Mouse (Mus musculus): ENCODE measurements around the gene Rit1. TPM values are rescaled to one million over a fixed set of nuclear protein-coding genes. Genes with fewer than 3 reads are reported as not detected.

Rit1 gene
- polyA plus RNA-seq (2016; fragmentation: Nextera tagmentation; extraction: Ambion mirVana), result 32.9 and 33.4 TPM in 2 replicates

DNA sequence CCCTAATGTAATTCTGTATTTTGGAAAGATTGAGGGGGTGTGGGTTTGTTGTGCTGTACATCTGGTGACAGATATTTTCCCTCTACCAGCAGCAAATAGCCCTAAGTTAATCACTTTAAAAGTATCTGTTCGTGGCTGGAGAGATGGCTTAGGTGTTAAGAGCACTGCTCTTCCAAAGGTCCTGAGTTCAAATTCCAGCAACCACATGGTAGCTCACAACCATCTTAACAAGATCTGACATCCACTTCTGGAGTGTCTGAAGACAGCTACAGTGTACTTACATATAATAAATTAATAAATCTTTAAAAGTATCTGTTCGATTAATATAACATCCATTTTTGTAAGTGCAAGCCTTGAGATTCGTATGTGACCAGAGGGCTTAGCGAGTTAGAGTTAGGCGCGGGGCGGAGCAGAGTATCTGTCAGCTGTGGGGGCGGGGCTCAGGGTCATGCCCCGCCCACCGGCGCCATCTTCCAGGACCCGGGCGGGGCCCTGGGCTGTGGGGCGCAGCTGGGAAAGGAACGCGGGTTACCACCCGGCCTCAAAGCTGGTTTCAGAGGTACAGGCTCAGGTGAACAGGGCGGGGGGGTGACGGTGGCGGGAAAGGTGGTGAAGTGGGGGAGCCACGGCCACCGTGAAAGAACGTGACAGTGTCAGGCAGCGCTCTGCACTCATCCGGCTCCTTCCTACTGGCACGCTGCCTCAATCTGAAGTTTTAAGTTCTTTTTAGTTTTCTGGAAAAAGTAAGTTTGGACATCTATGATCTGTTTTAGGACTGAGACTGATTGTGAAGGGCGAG is at the start of gene Rit1:
TSS of gene Rit1 (plus strand) at position 440 of the 799 bp plus-strand sequence.
- WGBS, result 3% methylated on average over 27 of the region's 27 CpGs

DNA sequence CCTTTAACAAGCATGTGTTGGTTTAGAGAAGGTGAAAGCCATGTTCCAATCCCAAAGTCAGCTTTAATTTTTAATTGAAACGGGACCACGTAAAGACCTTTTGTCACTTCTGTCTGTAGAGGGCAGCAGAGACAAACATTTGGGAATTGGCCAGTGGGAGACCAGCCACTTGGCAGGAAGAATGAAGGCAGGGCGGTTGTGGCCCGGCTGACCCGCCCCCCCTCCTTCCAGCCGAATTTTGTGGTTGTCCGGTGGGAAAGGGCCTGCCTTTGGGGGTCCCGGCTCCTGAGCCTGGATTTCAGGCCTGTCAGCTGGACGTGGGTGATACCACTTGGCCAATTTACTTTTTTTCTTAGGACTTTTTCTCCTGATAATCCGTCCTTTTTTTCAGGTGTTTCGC is 39.2 kb upstream of the Rit1 start:
- peak; percentile 77 for DNase-seq (ENCODE audit: low spot score)

More for the DNA sequence above, at the start of gene Rit1:
- H3K4me3 ChIP-seq, result peak within 1 kb of the TSS; percentile 62
- H3K27me3 ChIP-seq (replicated peaks; ENCODE audit: low read depth, poor library complexity, severe bottlenecking), result no peaks in the 10 kb centered on the region
- peak; percentile 90 for DNase-seq (ENCODE audit: low spot score)
- H3K9me3 ChIP-seq, result no peaks in the 10 kb centered on the region
- H3K36me3 ChIP-seq (replicated peaks), result peaks cover 61% of the 10 kb centered on the region
- peaks cover 15% of the 10 kb centered on the region for H3K4me1 ChIP-seq
- peak within 1 kb of the TSS; percentile 78 for H3K27ac ChIP-seq (replicated peaks)

GRCm38 (mm10) chr3:88683814-88684213 is 32.8 kb upstream of the Rit1 start:
- peaks cover 15% of the 10 kb centered on the region for H3K4me1 ChIP-seq
- no peak for DNase-seq (ENCODE audit: low spot score)
- H3K27me3 ChIP-seq (replicated peaks; ENCODE audit: low read depth, poor library complexity, severe bottlenecking), result no peaks in the 10 kb centered on the region
- no peak overlapping the region for H3K4me3 ChIP-seq
- no peak overlapping the region for H3K27ac ChIP-seq (replicated peaks)
- WGBS, result 90% methylated on average over 2 of the region's 2 CpGs
- no peaks in the 10 kb centered on the region for H3K9me3 ChIP-seq
- H3K36me3 ChIP-seq (replicated peaks), result peaks cover 21% of the 10 kb centered on the region

More for the DNA sequence above, 39.2 kb upstream of the Rit1 start:
- Histone ChIP-seq H3K27ac (replicated peaks) (no peak overlapping the region), H3K4me1 (no peaks in the 10 kb centered on the region), H3K4me3 (peak overlapping the region; percentile 48), H3K36me3 (replicated peaks) (no peaks in the 10 kb centered on the region), H3K9me3 (peaks cover 5% of the 10 kb centered on the region), H3K27me3 (replicated peaks; ENCODE audit: low read depth, poor library complexity, severe bottlenecking) (no peaks in the 10 kb centered on the region)
- WGBS, result 13% methylated on average over 11 of the region's 11 CpGs

GRCm38 (mm10) chr3:88684236-88684979 is 32.2 kb upstream of the Rit1 start:
- Histone ChIP-seq H3K9me3 (no peaks in the 10 kb centered on the region), H3K27me3 (replicated peaks; ENCODE audit: low read depth, poor library complexity, severe bottlenecking) (no peaks in the 10 kb centered on the region), H3K36me3 (replicated peaks) (peaks cover 27% of the 10 kb centered on the region), H3K4me3 (peak overlapping the region; percentile 99), H3K27ac (replicated peaks) (peak overlapping the region; percentile 98), H3K4me1 (peaks cover 15% of the 10 kb centered on the region)
- no peak for DNase-seq (ENCODE audit: low spot score)
- WGBS, result 65% methylated on average over 8 of the region's 8 CpGs

- WGBS, result 1% methylated on average over 47 of the region's 47 CpGs
- Histone ChIP-seq H3K4me1 (peaks cover 15% of the 10 kb centered on the region), H3K36me3 (replicated peaks) (peaks cover 35% of the 10 kb centered on the region), H3K4me3 (peak within 1 kb of the TSS; percentile 99), H3K9me3 (no peaks in the 10 kb centered on the region), H3K27ac (replicated peaks) (peak within 1 kb of the TSS; percentile 98), H3K27me3 (replicated peaks; ENCODE audit: low read depth, poor library complexity, severe bottlenecking) (no peaks in the 10 kb centered on the region)
- peak; percentile 98 for DNase-seq (ENCODE audit: low spot score)
Observed at GRCm38 (mm10) chr3:88684980-88685941, 31.4 kb upstream of the Rit1 start, which contains the start of gene Khdc4. TSS of gene Khdc4 (plus strand) at chr3:88685803.

DNA sequence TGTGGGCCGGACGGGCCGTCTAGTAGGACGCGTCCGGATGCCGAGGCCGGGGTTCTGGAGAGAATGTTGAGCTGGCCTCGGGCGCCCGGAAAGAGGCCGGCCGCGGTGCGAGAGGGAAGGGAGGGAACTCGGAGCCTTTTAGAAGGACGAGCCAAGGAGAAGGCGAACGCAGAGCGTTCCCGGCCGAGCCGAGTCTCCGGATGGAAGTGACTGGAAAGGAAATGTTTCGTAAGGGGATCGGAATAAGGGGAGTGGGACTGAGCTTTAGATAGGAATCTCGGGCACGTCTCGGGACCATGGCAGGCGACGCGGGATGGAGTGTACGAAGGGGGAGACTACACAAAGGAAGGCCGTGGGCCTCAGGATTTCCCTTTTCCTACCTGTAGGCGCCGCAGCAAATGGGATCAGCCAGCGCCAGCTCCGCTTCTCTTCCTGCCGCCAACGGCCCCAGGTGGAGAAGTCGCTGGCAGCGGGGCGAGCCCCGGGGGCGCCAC is 30.6 kb upstream of the Rit1 start:
- Histone ChIP-seq H3K27me3 (replicated peaks; ENCODE audit: low read depth, poor library complexity, severe bottlenecking) (no peaks in the 10 kb centered on the region), H3K27ac (replicated peaks) (peak overlapping the region; percentile 98), H3K4me3 (peak overlapping the region; percentile 99), H3K9me3 (no peaks in the 10 kb centered on the region), H3K36me3 (replicated peaks) (peaks cover 43% of the 10 kb centered on the region), H3K4me1 (peaks cover 15% of the 10 kb centered on the region)
- WGBS, result under 1% methylated on average over 45 of the region's 45 CpGs
- DNase-seq (ENCODE audit: low spot score), result peak; percentile 74

DNA sequence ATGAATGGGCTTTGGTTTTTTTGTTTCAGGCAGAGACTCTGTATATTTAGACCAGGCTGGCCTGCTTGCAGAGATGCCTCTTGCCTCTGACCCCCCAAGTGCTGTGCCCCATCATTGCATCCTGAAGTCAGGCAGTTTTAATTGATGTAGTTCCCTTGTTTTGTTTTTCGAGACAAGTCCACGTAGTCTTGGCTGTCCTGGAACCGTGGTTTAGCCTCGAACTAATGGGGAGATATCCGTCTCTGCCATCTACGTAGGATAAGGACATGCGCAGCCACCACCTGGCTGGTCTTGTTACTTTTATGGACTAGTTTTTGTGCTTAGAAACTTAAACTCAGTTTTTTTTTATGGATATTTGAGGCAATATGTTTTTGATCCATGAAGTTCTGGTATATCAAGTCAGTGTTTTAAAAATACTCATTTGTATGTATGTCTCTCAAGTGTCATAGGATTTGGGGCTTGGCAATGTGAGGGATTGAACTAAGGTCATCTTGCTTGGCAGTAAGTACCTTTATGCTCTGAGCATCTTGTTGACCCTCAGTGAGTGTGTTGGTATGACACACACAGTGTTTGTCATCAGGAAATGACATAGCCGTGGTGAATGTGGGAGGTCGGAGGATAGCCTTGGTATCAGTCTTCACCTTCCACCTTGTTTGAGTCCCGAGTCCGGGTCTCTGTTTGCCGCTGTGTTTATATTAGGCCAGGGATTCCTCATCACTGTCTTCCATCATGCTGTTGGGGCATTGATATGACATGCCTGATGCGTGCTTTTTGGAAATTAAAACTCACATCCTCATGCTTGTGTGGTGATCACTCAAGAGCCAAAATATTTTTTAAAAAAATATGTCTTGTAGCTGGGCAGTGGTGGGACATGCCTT is 29.7 kb upstream of the Rit1 start:
- no peaks in the 10 kb centered on the region for H3K9me3 ChIP-seq
- no peaks in the 10 kb centered on the region for H3K27me3 ChIP-seq (replicated peaks; ENCODE audit: low read depth, poor library complexity, severe bottlenecking)
- peak overlapping the region; percentile 98 for H3K27ac ChIP-seq (replicated peaks)
- H3K4me3 ChIP-seq, result peak overlapping the region; percentile 99
- peaks cover 52% of the 10 kb centered on the region for H3K36me3 ChIP-seq (replicated peaks)
- H3K4me1 ChIP-seq, result peaks cover 15% of the 10 kb centered on the region
- DNase-seq (ENCODE audit: low spot score), result no peak
- WGBS, result 57% methylated on average over 13 of the region's 13 CpGs

DNA sequence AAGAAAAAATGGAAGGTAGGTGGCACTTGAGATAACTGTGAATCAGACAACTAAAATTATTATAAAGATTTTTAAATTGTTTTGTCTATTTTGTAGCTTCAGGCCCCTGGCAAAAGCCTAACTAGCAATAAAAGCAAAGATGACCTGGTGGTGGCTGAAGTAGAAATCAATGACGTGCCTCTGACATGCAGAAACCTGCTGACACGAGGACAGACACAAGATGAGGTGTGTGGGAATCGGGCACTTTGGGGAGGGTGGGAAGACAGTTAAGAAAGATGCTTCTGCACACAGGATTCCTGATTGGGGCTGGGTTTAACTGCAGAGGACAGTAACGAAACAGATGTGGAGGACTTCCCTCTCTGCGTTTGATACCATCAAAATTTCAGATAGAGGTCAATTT is 27.6 kb upstream of the Rit1 start:
- peaks cover 15% of the 10 kb centered on the region for H3K4me1 ChIP-seq
- 91% methylated on average over 5 of the region's 5 CpGs for WGBS
- peaks cover 72% of the 10 kb centered on the region for H3K36me3 ChIP-seq (replicated peaks)
- H3K27me3 ChIP-seq (replicated peaks; ENCODE audit: low read depth, poor library complexity, severe bottlenecking), result no peaks in the 10 kb centered on the region
- H3K4me3 ChIP-seq, result no peak overlapping the region
- H3K9me3 ChIP-seq, result no peaks in the 10 kb centered on the region
- no peak overlapping the region for H3K27ac ChIP-seq (replicated peaks)
- no peak for DNase-seq (ENCODE audit: low spot score)

GRCm38 (mm10) chr3:88695545-88695944 is 21.1 kb upstream of the Rit1 start:
- Histone ChIP-seq H3K4me3 (no peak overlapping the region), H3K27ac (replicated peaks) (no peak overlapping the region), H3K36me3 (replicated peaks) (peaks cover 99% of the 10 kb centered on the region), H3K4me1 (no peaks in the 10 kb centered on the region), H3K9me3 (no peaks in the 10 kb centered on the region), H3K27me3 (replicated peaks; ENCODE audit: low read depth, poor library complexity, severe bottlenecking) (no peaks in the 10 kb centered on the region)
- DNase-seq (ENCODE audit: low spot score), result no peak

DNA sequence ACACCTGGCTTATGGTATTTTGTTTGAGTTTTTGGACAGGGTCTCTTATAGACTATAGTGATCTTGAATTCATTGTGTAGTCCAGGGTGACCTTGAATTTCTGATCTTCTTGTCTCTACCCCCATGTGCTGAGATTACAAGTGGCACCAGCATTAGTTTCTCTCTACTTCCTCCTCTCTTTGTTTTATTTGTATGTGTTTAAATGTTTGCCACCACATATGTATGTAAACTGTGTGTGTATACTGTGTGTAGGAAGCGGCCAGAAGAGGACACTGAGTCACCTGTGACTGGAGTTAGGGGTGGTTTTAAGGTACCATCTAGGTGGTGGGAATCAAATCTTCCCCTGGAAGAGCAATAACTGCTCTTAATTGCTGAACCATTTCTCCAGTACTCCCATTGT is 18.6 kb upstream of the Rit1 start:
- 92% methylated on average over 1 of the region's 1 CpGs for WGBS
- Histone ChIP-seq H3K27ac (replicated peaks) (no peak overlapping the region), H3K4me3 (no peak overlapping the region), H3K9me3 (no peaks in the 10 kb centered on the region), H3K4me1 (no peaks in the 10 kb centered on the region), H3K27me3 (replicated peaks; ENCODE audit: low read depth, poor library complexity, severe bottlenecking) (no peaks in the 10 kb centered on the region), H3K36me3 (replicated peaks) (peaks cover 99% of the 10 kb centered on the region)
- no peak for DNase-seq (ENCODE audit: low spot score)

DNA sequence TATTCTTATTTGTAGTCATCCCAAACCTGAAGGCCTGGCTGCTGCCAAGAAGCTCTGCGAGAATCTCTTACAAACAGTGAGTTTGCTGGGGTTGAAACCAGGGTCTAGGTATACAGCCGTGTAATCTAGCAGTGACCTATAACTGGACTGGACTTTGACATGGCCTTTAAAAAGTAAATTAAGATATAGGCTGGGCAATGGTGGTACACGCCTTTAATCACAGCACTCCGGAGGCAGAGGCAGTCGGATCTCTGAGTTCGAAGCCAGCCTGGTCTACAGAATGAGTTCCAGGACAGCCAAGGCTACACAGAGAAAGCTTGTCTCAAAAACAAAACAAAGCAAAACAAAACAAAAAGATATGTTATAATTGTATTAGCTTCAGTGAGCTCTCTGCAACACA is 17.8 kb upstream of the Rit1 start:
- Histone ChIP-seq H3K4me3 (no peak overlapping the region), H3K27ac (replicated peaks) (no peak overlapping the region), H3K4me1 (no peaks in the 10 kb centered on the region), H3K27me3 (replicated peaks; ENCODE audit: low read depth, poor library complexity, severe bottlenecking) (no peaks in the 10 kb centered on the region), H3K9me3 (no peaks in the 10 kb centered on the region), H3K36me3 (replicated peaks) (peaks cover 99% of the 10 kb centered on the region)
- 94% methylated on average over 6 of the region's 6 CpGs for WGBS
- no peak for DNase-seq (ENCODE audit: low spot score)
